Mouse (Mus musculus) heart, adult 2 months (tissue): ENCODE measurements at regions not wholly inside any gene's neighbourhood (a gene's known extent, or its start where the extent isn't known, plus 50 kb on each side); places are given as distances from the start of the nearest gene placed in this dataset.

ENCODE experiments used
- DNase-seq, 2 experiments: peaks; one replicate each; pipeline ENCODE4 v3.0.0; 2021
- H3K27ac ChIP-seq: fragments of 200-600 bp; 2 replicates; pipeline ENCODE4 v1.8.1; 2022
- H3K27me3 ChIP-seq: fragments of 200-500 bp; 2 replicates; pipeline ENCODE4 v1.6.1; 2012; ENCODE audit warnings: mild to moderate bottlenecking, low read length, inconsistent platforms, mixed read lengths; ENCODE audit not compliant: control insufficient read depth, insufficient read depth
- H3K36me3 ChIP-seq: fragments of 200-500 bp; 2 replicates; pipeline ENCODE4 v1.6.1; 2012; ENCODE audit warnings: low read length, inconsistent platforms; ENCODE audit not compliant: control insufficient read depth, insufficient read depth
- H3K4me1 ChIP-seq: fragments of 200-500 bp; 2 replicates; pipeline ENCODE4 v1.6.1; 2011; ENCODE audit warnings: low read length; ENCODE audit not compliant: control insufficient read depth, insufficient read depth
- H3K4me3 ChIP-seq: fragments of 200-600 bp; 2 replicates; pipeline ENCODE4 v1.8.1; 2022
- H3K79me2 ChIP-seq: fragments of 200-500 bp; replicated peaks from 2 replicates; pipeline ENCODE4 v1.6.1; 2012; ENCODE audit warnings: mild to moderate bottlenecking, inconsistent platforms, low read length, moderate library complexity, mixed read lengths; ENCODE audit not compliant: control insufficient read depth, insufficient read depth
- H3K9ac ChIP-seq: fragments of 200-500 bp; 2 replicates; pipeline ENCODE4 v1.6.1; 2012; ENCODE audit warnings: low read depth, mild to moderate bottlenecking, control low read depth, inconsistent platforms, low read length, mixed read lengths
- CTCF ChIP-seq: fragments of 200-600 bp; IDR thresholded peaks from 2 replicates; pipeline ENCODE4 v1.8.1; 2022; ENCODE audit warnings: antibody characterized with exemption, mild to moderate bottlenecking, moderate library complexity
- EP300 ChIP-seq: fragments of 200-500 bp; IDR thresholded peaks from 2 replicates; pipeline ENCODE4 v1.6.1; 2011; ENCODE audit warnings: low read depth, low read length, control low read depth; ENCODE audit not compliant: insufficient read depth
- POLR2A ChIP-seq: fragments of 200-500 bp; IDR thresholded peaks from 2 replicates; pipeline ENCODE4 v1.6.1; 2011; ENCODE audit warnings: mild to moderate bottlenecking, low read depth, low read length, control low read depth; ENCODE audit not compliant: insufficient read depth
- WGBS: fragments of 180-500 bp; shearing (Covaris S2); methylation state at CpG from one replicate; pipeline ENCODE4 v1.1.7; 2018; 5-methylcytosine and 5-hydroxymethylcytosine counted together
- intact Hi-C: fragments of 180-260 bp; cut with DNase I; formaldehyde crosslinking; loops from one replicate; pipeline ENCODE4 v1.15.1; 2025

DNA sequence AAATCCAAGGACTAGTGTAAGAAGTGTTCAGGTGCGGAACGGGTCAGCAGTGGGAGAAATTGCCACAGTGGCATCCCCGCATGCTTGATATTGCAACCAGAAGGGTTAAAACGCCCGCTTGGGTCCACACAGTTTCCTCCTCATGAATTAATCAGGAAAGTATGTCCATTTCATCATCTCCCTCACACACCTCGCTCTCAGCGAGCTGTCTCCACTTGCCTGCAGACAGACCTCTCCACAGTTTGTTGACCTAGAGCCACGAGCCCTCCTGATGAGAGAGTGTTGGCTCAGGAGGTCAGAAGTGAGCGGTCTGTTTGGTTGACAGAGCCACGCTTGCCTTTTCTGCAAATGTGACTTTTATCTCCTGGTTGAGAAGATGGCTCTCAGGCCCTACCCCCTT is 132.9 kb upstream of the Slc38a2 start:
- no peaks in the 10 kb centered on the region for H3K36me3 ChIP-seq
- no peaks in the 10 kb centered on the region for H3K4me1 ChIP-seq
- no peak overlapping the region for H3K4me3 ChIP-seq
- H3K27me3 ChIP-seq: no peaks in the 10 kb centered on the region
- intact Hi-C loops: no loop called here
- no peaks in the 10 kb centered on the region for H3K79me2 ChIP-seq
- WGBS: 81% methylated on average over 10 of the region's 10 CpGs
- H3K9ac ChIP-seq: no peak overlapping the region
- TF ChIP-seq CTCF: no peak
- no peak for TF ChIP-seq POLR2A
- no peak for TF ChIP-seq EP300
- no peak overlapping the region for H3K27ac ChIP-seq
- no peak for DNase-seq

DNA sequence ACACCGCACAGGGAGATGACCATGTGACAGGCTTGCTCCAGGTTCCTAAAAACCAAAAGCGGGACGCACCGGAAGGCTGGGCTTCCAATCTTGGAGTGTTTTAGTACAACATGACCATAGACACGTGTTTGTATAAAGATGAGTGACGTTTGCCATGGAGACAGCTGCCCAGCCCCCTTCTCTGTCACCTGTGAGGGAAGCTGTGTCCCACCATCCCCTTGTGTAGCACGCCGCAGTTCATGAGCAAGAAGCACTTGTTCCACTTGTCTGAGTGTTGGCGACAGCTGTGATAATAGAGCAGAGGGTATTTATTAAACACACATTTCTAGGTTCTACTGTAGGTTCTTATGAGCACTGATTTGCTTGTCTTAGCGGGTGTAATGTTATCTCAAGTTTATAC is 131.7 kb upstream of the Slc38a2 start:
- no peak overlapping the region for H3K9ac ChIP-seq
- TF ChIP-seq CTCF (no peak), POLR2A (no peak), EP300 (no peak)
- intact Hi-C loops: no loop called here
- no peaks in the 10 kb centered on the region for H3K36me3 ChIP-seq
- H3K79me2 ChIP-seq: no peaks in the 10 kb centered on the region
- no peak for DNase-seq
- no peak overlapping the region for H3K4me3 ChIP-seq
- H3K4me1 ChIP-seq: no peaks in the 10 kb centered on the region
- no peak overlapping the region for H3K27ac ChIP-seq
- WGBS: 94% methylated on average over 10 of the region's 10 CpGs
- H3K27me3 ChIP-seq: no peaks in the 10 kb centered on the region

DNA sequence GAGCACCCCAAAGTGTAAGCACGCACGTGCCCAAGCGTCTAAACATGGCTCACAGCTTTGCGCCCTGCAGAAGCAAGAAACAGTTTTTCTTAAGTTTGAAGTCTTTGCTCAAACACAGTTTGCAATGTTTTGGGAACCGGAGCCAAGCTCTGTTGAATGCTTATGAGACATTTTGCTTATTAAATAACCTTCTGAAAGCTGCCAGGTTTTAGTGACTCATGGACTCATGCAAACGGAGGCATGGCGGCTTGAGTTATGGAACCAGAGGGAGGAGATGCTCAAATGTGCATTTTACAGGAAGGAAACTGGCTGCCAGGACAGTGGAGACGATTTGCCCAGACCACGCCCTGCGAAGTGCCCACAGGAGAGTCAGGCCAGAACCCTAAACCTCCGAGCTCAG is 131.0 kb upstream of the Slc38a2 start:
- TF ChIP-seq EP300 (no peak), CTCF (no peak), POLR2A (no peak)
- no peak for DNase-seq
- Histone ChIP-seq H3K27ac (no peak overlapping the region), H3K4me1 (no peaks in the 10 kb centered on the region), H3K9ac (no peak overlapping the region), H3K79me2 (no peaks in the 10 kb centered on the region), H3K27me3 (no peaks in the 10 kb centered on the region), H3K36me3 (no peaks in the 10 kb centered on the region), H3K4me3 (no peak overlapping the region)
- intact Hi-C loops: no loop called here
- 78% methylated on average over 11 of the region's 11 CpGs for WGBS

DNA sequence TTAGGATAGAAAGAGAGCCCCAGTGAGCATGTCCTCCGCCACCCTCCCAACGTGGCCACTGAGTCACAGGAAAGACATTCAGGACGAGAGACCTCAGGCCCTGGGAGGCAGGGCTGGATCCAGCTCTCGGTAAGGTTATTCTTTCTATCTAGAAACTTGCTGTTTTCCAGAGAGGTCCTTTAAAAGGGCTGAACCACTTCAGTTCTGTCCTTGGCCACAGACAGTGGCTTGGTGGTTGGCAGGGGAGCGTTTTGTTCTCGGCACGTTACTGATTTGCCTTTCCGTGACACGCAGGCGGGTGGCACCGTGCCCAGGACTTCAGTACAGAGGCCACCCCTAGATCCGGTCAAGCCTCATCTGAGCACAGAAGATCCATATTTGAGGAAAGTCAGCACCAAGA is 130.4 kb upstream of the Slc38a2 start:
- H3K27ac ChIP-seq: peak overlapping the region; percentile 55
- WGBS: 41% methylated on average over 12 of the region's 12 CpGs
- TF ChIP-seq POLR2A (no peak), CTCF (no peak), EP300 (no peak)
- no peaks in the 10 kb centered on the region for H3K27me3 ChIP-seq
- H3K9ac ChIP-seq: no peak overlapping the region
- H3K4me1 ChIP-seq: no peaks in the 10 kb centered on the region
- H3K4me3 ChIP-seq: no peak overlapping the region
- DNase-seq: peak; percentile 55 to 69
- intact Hi-C loops: no loop called here
- no peaks in the 10 kb centered on the region for H3K36me3 ChIP-seq
- H3K79me2 ChIP-seq: no peaks in the 10 kb centered on the region

DNA sequence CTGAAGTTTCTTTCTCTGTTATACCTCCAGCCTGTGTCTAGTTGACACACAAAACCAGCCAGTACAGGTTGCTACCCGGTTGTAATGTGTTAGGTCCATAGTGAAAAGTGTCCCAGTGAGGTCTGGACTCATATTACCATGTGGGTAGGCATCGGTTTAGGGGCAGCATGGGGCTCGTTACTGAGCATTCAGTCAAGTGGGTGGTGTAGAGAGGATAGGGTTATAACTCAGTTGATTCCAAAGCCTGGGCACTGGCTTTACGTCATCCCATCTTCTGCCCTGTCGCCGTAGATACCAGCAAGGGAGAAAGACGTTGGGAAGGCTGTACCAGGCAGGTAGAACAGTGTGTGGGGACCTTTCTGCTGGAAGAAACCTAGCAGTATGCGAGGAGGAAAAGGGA is 129.2 kb upstream of the Slc38a2 start:
- intact Hi-C loops: no loop called here
- Histone ChIP-seq H3K9ac (no peak overlapping the region), H3K27me3 (no peaks in the 10 kb centered on the region), H3K27ac (no peak overlapping the region), H3K4me3 (no peak overlapping the region), H3K79me2 (no peaks in the 10 kb centered on the region), H3K4me1 (no peaks in the 10 kb centered on the region), H3K36me3 (no peaks in the 10 kb centered on the region)
- 93% methylated on average over 8 of the region's 8 CpGs for WGBS
- no peak for DNase-seq
- TF ChIP-seq POLR2A (no peak), EP300 (no peak), CTCF (no peak)

DNA sequence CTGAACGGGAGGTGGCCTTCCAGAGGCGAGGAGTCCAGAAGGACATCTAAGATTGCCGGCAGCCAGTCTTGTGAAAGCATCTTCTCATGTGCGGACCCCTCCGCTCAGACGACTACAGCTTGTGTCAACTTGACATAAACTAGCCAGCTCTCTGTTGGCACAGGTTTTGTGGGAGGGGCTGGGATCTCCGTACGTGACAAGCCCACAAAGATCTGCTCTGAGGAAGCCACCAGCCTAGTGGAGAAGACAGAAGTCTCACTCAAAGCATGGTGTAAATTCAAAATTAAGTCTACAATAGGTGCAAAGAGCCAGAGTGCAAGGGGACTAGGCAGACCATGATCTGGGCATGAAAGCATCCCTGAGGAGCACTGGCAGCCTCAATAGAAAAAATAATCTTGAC is 128.4 kb upstream of the Slc38a2 start:
- DNase-seq: no peak
- Histone ChIP-seq H3K27me3 (no peaks in the 10 kb centered on the region), H3K4me3 (no peak overlapping the region), H3K27ac (no peak overlapping the region), H3K4me1 (no peaks in the 10 kb centered on the region), H3K36me3 (no peaks in the 10 kb centered on the region), H3K9ac (no peak overlapping the region), H3K79me2 (no peaks in the 10 kb centered on the region)
- 89% methylated on average over 8 of the region's 8 CpGs for WGBS
- TF ChIP-seq EP300: no peak
- no peak for TF ChIP-seq CTCF
- no peak for TF ChIP-seq POLR2A
- intact Hi-C loops: no loop called here
